Mouse (Mus musculus) MEL (cell line): ENCODE measurements at regions not wholly inside any gene's neighbourhood (a gene's known extent, or its start where the extent isn't known, plus 50 kb on each side); places are given as distances from the start of the nearest gene placed in this dataset.

ENCODE experiments used
- DNase-seq: peaks from one replicate; pipeline ENCODE4 v3.0.0; 2011; ENCODE audit warnings: low read depth, low spot score
- H3K27ac ChIP-seq: 2 replicates; pipeline ENCODE4 v1.5.1; 2012; ENCODE audit warnings: low read depth, mild to moderate bottlenecking, control low read depth, low read length, moderate library complexity; ENCODE audit not compliant: control insufficient read depth
- H3K27me3 ChIP-seq, 2 experiments: fragments of 150-350 bp in 1 of 2; sonication (generic) in 1 of 2; 2 replicates each; pipeline ENCODE4 v1.6.1; 2012; ENCODE audit warnings: low read length in 2 of 2, mild to moderate bottlenecking in 2 of 2, improper control_type of control experiment in 1 of 2, moderate library complexity in 1 of 2; ENCODE audit not compliant: insufficient read depth in 2 of 2, control insufficient read depth in 1 of 2
- H3K36me3 ChIP-seq, 2 experiments: 2 replicates each; pipeline ENCODE4 v1.6.1; 2012 to 2014; ENCODE audit warnings: low read length in 2 of 2, improper control_type of control experiment in 1 of 2, inconsistent platforms in 1 of 2, mild to moderate bottlenecking in 1 of 2; ENCODE audit not compliant: insufficient read depth in 2 of 2, control insufficient read depth in 1 of 2
- H3K4me1 ChIP-seq, 2 experiments: fragments of 150-350 bp in 1 of 2; sonication (generic) in 1 of 2; 2 replicates each; pipeline ENCODE4 v1.6.1; 2012; ENCODE audit warnings: low read length in 2 of 2, improper control_type of control experiment in 1 of 2, mild to moderate bottlenecking in 1 of 2; ENCODE audit not compliant: insufficient read depth in 2 of 2, control insufficient read depth in 1 of 2
- H3K4me3 ChIP-seq, 2 experiments: fragments of 150-350 bp in 1 of 2; sonication (generic) in 1 of 2; 2 replicates each; pipeline ENCODE4 v1.5.1; 2012; ENCODE audit warnings: low read depth in 2 of 2, low read length in 2 of 2, mild to moderate bottlenecking in 2 of 2, moderate library complexity in 2 of 2, control low read depth in 1 of 2, improper control_type of control experiment in 1 of 2; ENCODE audit not compliant: control insufficient read depth in 1 of 2, insufficient read depth in 1 of 2
- H3K79me2 ChIP-seq: 2 replicates; pipeline ENCODE4 v1.6.1; 2012; ENCODE audit warnings: mild to moderate bottlenecking, low read length, moderate library complexity; ENCODE audit not compliant: control insufficient read depth, poor library complexity, insufficient read depth
- H3K9ac ChIP-seq: 2 replicates; pipeline ENCODE4 v1.6.1; 2012; ENCODE audit warnings: low read depth, mild to moderate bottlenecking, control low read depth, low read length, moderate library complexity; ENCODE audit not compliant: control insufficient read depth, poor library complexity, severe bottlenecking
- H3K9me3 ChIP-seq: fragments of 150-350 bp; sonication (generic); replicated peaks from 2 replicates; pipeline ENCODE4 v1.6.1; 2012; ENCODE audit warnings: mild to moderate bottlenecking, low read length, improper control_type of control experiment, moderate library complexity; ENCODE audit not compliant: insufficient read depth
- CHD2 ChIP-seq: IDR thresholded peaks from 2 replicates; pipeline ENCODE4 v1.6.1; 2011; ENCODE audit warnings: low read length, improper control_type of control experiment
- ETS1 ChIP-seq: IDR thresholded peaks from 2 replicates; pipeline ENCODE4 v1.6.1; 2012; ENCODE audit warnings: low read depth, mild to moderate bottlenecking, inconsistent platforms, low read length, improper control_type of control experiment, moderate library complexity
- KAT2A ChIP-seq: conservative IDR thresholded peaks from 2 replicates; pipeline ENCODE4 v1.6.1; 2012; ENCODE audit warnings: low read depth, low read length, improper control_type of control experiment, inconsistent platforms
- MEF2A ChIP-seq: IDR thresholded peaks from 2 replicates; pipeline ENCODE4 v1.6.1; 2014; ENCODE audit warnings: low read depth, mild to moderate bottlenecking, inconsistent platforms, low read length, improper control_type of control experiment; ENCODE audit not compliant: poor library complexity, insufficient replicate concordance, severe bottlenecking; ENCODE audit errors: extremely low read depth
- MYC ChIP-seq: IDR thresholded peaks from 2 replicates; pipeline ENCODE4 v1.6.1; 2011; ENCODE audit warnings: low read depth, mild to moderate bottlenecking, low read length, improper control_type of control experiment, moderate library complexity
- TCF12 ChIP-seq: IDR thresholded peaks from 2 replicates; pipeline ENCODE4 v1.6.1; 2014; ENCODE audit warnings: low read depth, mild to moderate bottlenecking, inconsistent platforms, low read length, improper control_type of control experiment, moderate library complexity
- ZMIZ1 ChIP-seq: IDR thresholded peaks from 2 replicates; pipeline ENCODE4 v1.6.1; 2012; ENCODE audit warnings: low read depth, mild to moderate bottlenecking, inconsistent platforms, low read length, improper control_type of control experiment, moderate library complexity

DNA sequence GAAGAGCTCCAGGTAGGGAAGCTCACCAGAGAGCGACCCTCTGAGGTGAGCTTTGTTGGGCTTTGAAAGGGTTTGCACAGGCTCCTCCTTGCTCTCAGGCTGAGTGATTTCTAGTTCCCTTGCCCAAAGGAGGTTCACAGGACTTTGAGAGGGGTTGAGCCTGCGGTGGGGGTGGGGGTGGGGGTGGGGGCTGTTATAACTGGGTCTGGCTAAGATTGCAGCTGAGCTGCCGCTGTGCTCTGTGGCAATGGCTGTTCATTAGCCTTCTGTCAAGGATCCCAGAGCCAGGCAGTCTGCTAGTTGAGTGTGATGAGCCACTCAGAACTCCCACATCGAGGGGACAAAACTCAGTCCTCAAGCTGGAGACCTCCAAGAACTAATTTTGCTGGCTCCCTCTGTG, 59.5 kb upstream of the Hhip start:
- no peak overlapping the region for H3K4me3 ChIP-seq
- H3K79me2 ChIP-seq = no peaks in the 10 kb centered on the region
- no peaks in the 10 kb centered on the region for H3K9me3 ChIP-seq
- DNase-seq = no peak
- no peak overlapping the region for H3K9ac ChIP-seq
- TF ChIP-seq ZMIZ1 = no peak
- no peak for TF ChIP-seq CHD2
- no peak for TF ChIP-seq MEF2A
- no peak for TF ChIP-seq MYC
- TF ChIP-seq ETS1 = no peak
- TF ChIP-seq KAT2A = no peak
- no peak for TF ChIP-seq TCF12
- H3K27me3 ChIP-seq = no peaks in the 10 kb centered on the region
- H3K27ac ChIP-seq = no peak overlapping the region
- no peaks in the 10 kb centered on the region for H3K4me1 ChIP-seq
- H3K36me3 ChIP-seq = no peaks in the 10 kb centered on the region
